8 mouse cellular contexts compared by ENCODE assay signal in the genomic region with DNA sequence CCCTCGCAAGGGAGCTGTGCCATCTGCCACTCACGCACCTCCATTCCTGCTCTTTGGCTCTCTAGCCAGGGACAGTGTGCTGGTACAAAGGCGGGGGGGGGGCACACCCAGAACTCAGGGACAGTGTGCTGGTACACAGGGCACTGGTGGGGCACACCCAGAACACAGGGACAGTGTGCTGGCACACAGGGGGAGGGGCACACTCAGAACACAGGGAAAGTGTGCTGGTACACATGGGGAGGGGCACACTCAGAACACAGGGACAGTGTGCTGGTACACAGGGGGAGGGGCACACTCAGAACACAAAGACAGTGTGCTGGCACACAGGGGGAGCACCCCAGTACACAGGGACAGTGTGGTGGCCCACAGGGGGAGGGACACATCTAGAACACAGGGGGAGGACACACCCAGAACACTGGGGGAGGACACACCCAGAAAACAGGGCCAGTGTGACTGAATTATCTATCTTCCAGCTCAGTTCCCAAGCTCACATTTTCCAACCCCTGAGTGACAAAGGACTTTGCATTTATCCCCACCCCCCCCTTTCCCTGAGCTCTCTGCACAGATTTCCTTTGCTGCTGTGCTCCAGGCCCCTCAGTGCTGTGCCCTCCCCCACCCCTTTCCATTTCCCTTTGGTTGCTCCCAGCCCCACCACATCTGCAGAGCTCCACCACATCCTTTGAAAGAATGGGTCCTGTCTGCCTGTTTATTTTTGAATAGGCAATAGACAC. TPM values are rescaled to one million over a fixed set of nuclear protein-coding genes. Genes with fewer than 3 reads are reported as not detected.
DNase-seq lines count a peak whose midpoint lies in the region; ATAC-seq lines count a peak whose summit lies in the region.

No protein-coding gene starts in this region.

- H3K4me1 ChIP-seq in heart, embryonic 14.5 days (ENCODE audit: control insufficient read depth in 2 of 2, insufficient read depth in 2 of 2, low read length in 2 of 2) = peaks cover 34 to 49% of the 10 kb centered on the region in 2 experiments

- 62% methylated on average over 3 of the region's 3 CpGs for WGBS in heart, embryonic 14.5 days

- peak; percentile 28 for DNase-seq in MEL-GATA-1-ER (ENCODE audit: extremely low read depth, low read depth)
- peak; percentile 36 for DNase-seq in cerebellum, adult 9-10 months
- peak; percentile 58 for DNase-seq in liver
- peak; percentile 40 for DNase-seq in naive thymus-derived CD4-positive, alpha-beta T cell, adult 2 months (ENCODE audit: low read depth)
- DNase-seq in left cerebral cortex, postnatal 4 days = no peak
- DNase-seq in left cerebral cortex, postnatal 25 days (ENCODE audit: low spot score in 2 of 2) = no peak

- no peak overlapping the region for H3K4me3 ChIP-seq in heart, embryonic 14.5 days (ENCODE audit: control insufficient read depth in 1 of 2, insufficient read depth in 1 of 2, low read depth in 1 of 2, low read length in 2 of 2)

- H3K27me3 ChIP-seq in heart, embryonic 14.5 days (ENCODE audit: control insufficient read depth, insufficient read depth, low read length) = no peaks in the 10 kb centered on the region

- no peaks in the 10 kb centered on the region for H3K36me3 ChIP-seq in heart, embryonic 14.5 days (ENCODE audit: control insufficient read depth, insufficient read depth, low read length)

- intact Hi-C loops in left cerebral cortex, postnatal 4 days (cut with DNase I) = no loop called here
- intact Hi-C loops in left cerebral cortex, postnatal 25 days (cut with DNase I) = no loop called here

- H3K9ac ChIP-seq in heart, embryonic 14.5 days (ENCODE audit: low read length) = peak overlapping the region; percentile 21; the same call in 1 of the 2 replicates

- peak; percentile 66 for ATAC-seq in heart, embryonic 14.5 days (ENCODE audit: insufficient number of reproducible peaks, insufficient read depth, low FRiP score, low read depth)
- no peak for ATAC-seq in monocyte, adult 5-6 weeks (replicated peaks; ENCODE audit: insufficient number of reproducible peaks, low FRiP score, low TSS enrichment, poor library complexity, severe bottlenecking)

- H3K9me3 ChIP-seq in heart, embryonic 14.5 days (ENCODE audit: control insufficient read depth, low read length) = no peaks in the 10 kb centered on the region

- peak overlapping the region; percentile 71 to 92 for H3K27ac ChIP-seq in heart, embryonic 14.5 days (replicated peaks in 1 of 2; ENCODE audit: control insufficient read depth in 1 of 2, insufficient read depth in 1 of 2, low read depth in 2 of 2, low read length in 2 of 2)

- no peak overlapping the region for H3K4me2 ChIP-seq in heart, embryonic 14.5 days (ENCODE audit: low read length)

RNA-seq across cellular contexts. Expression of a gene that starts 58.9 kb away (rescaled TPM):
- polyA plus RNA-seq in heart, embryonic 14.5 days (2014; fragmentation: Nextera tagmentation; extraction: Ambion mirVana) = 10.5 and 13.3 TPM in 2 replicates
- 10 to 100 TPM; 20.0 to 22.1 TPM for total RNA-seq in left cerebral cortex, postnatal 4 days (2021)
- total RNA-seq in monocyte, adult 5-6 weeks (2017) = 2.1 to 4.9 TPM (median 3.3 TPM) in 3 replicates
- total RNA-seq in left cerebral cortex, postnatal 25 days (2021) = 10 to 100 TPM; 17.5 to 18.0 TPM

Comparison
In these comparisons a context has a peak if more than half of its experiments do, and no peak if none do; other contexts are left out.
1. DNase-seq: peak in MEL-GATA-1-ER (single experiment), cerebellum, adult 9-10 months (single experiment), liver (single experiment) and naive thymus-derived CD4-positive, alpha-beta T cell, adult 2 months (single experiment); none in left cerebral cortex, postnatal 4 days (single experiment) and left cerebral cortex, postnatal 25 days (0 of 2).